Mouse (Mus musculus) skeletal muscle tissue, adult 2 months (tissue): ENCODE data around the gene Man1a.
A peak's percentile ranks its signal among the peaks of the same experiment; 100 is the strongest.

Experiments
- DNase-seq: peaks from one replicate; pipeline ENCODE4 v3.0.0-alpha.2; 2012; ENCODE audit warnings: low read depth, low spot score

Gene Man1a

DNA sequence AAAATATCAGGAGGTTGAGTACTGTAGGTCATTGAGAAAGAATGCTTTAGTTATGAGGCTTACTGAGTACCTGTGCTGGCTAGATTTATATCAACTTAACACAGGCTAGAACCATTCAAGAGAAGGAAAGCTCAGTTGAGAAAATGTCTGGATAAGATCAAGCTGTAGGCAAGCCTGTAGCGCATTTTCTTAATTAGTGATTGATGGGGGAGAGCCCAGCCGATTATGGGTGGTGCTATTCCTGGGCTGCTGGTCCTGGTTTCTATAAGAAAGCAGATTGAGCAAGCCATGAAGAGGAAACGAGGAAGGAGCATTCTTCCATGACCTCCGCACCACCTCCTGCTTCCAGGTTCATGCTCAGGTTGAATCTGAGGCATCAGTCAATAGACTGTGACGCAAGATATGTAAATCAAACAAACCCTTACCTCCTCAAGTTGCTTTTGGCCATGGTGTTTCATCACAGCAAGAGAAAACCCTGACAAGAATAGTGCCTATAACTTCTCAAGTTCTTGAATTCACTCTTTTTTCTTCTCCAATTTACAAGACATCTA is 58.4 kb downstream of the Man1a start:
- DNase-seq: no peak

- DNase-seq: no peak
Observed at GRCm38 (mm10) chr10:54014116-54014758, 62.2 kb downstream of the Man1a start.

GRCm38 (mm10) chr10:54013143-54013791 is 63.1 kb downstream of the Man1a start:
- no peak for DNase-seq

DNA sequence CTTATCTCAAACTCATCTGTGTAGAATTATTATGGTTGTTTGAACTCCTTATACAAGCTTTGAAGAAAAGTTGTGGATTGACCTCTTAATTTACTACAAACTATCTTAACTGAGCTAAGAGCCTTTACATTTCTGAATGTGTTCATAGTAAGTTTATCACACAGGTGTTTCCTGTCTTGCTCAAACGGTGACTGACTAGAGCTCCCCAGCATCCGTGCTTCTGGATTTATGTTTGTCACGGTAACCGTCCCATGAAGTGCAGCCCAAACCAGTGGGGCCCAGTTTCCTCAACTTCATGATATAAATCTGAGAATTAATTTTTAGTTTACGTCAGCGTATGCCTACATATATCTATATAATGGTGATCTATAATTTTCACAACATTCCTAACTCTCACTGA is 67.3 kb downstream of the Man1a start:
- DNase-seq: no peak

- DNase-seq: no peak
Observed at GRCm38 (mm10) chr10:54006868-54007267, 69.5 kb downstream of the Man1a start.

DNA sequence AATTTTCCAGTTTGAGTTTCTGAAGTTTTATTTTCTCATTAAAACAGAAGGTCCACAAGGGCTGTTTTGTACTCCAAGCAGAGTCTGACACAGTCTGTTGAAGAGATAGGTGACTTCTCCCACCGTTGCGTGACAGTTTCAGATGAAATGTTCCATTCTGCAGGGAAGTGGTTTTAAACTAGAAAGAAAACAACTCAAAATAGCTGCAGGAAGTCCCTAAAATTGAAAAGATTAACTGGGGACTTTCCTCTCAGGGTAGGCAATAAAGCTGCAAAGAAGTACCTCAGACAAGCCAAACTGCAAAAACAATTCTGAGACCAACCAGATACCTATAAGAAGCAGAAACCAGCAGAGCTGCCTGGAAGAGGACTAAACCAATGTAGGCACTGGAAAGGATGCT is 70.6 kb downstream of the Man1a start:
- DNase-seq: no peak

DNA sequence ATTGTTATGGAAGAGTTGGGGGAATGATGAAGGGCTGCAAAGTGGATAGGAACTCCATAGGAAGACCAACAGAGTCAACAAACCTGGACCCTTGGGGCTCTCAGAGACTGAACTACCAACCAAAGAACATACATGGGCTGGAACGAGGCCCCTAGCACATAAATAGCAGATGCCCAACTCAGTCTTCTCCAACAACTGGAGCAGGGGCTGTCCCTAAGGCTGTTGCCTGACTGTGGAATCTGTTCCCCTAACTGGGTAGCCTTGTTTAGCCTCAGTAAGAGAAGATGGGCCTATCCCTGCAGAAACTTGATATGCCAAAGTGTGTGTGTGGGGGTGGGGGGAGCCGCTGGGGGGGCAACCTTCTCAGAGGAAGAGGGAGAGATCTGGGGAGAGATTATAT is 73.5 kb downstream of the Man1a start:
- no peak for DNase-seq

GRCm38 (mm10) chr10:53997301-53997700 is 79.1 kb downstream of the Man1a start:
- no peak for DNase-seq

- no peak for DNase-seq
Observed at GRCm38 (mm10) chr10:53996216-53996615, 80.2 kb downstream of the Man1a start.

DNA sequence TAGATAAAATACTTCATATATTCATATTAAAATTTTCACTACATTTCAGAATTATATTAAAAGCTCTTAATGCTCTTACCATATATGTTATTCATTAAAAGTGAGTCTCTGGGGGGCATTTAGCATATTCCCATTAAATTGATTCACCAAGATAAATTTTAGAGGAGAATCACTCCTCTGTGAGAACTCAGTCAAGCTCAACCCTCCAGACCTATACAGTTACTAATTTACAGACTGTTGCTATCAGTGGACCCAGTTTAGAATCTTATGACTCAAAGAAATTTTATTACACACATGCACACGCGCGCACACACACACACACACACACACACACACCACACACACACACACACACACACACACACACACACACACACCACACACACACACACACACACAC is 81.8 kb downstream of the Man1a start:
- DNase-seq: no peak

- DNase-seq: no peak
Observed at GRCm38 (mm10) chr10:53990434-53990833, 86.0 kb downstream of the Man1a start.

GRCm38 (mm10) chr10:53984894-53985293 is 91.5 kb downstream of the Man1a start:
- DNase-seq: no peak

- no peak for DNase-seq
Observed at GRCm38 (mm10) chr10:53984086-53984485, 92.3 kb downstream of the Man1a start.

DNA sequence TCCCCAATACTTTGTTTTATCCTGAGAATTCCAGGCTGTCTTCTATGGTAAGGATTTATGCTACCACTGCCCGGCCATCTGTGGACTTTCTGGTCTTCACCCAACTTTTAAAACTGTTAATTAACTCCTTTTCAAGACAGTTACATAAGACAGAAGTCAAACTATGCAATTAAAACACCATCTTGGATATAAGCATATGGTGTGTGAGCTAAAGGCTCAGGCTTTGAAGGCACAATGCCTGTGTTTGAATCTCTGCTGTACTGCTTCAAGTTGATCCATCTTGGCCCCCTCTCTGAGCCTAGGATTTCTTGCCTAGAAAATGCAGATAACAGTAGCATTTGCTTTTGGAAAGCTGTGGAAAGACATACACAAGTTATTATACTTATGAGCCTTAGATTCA is 97.8 kb downstream of the Man1a start:
- no peak for DNase-seq

- peak; percentile 36 for DNase-seq
Observed at GRCm38 (mm10) chr10:53974180-53974579, 102.2 kb downstream of the Man1a start.

DNA sequence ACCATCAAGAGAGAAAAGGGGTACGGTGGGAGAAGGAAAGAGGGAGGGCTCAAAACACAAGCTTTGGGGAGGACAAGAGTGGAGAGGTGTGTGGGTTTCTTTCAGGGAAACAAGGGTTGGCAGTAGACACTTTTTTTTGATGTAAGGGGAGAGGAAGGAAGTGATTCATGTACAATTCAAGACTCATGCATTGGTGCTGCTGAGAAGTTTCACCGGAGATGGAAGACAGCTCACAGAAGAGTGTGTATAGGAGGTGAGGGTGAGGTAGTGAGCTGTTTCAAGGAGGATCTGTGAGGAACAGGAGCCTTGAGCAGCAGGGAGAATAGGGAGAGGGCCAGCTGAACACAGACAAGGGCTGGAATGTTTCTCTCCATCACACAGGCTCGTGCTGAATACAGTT is 116.7 kb downstream of the Man1a start:
- DNase-seq: no peak

DNA sequence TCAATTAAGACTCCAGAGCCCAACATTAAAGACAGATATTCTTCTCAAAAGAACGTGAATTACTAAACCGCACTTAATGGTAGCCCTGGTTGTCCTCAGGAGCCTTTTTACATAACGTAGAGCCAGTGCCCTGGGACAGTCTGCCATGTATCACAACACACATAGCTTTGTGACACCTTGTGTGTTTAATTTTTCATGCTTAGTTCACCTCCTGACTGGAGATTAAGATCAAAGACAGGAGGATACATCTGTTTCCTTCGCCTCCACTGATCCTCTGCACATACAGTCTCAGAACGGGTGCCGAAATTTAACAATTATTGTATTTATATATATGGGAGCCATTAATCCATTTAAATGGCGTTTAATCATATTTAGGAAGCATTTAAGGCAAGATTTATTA is 134.8 kb downstream of the Man1a start:
- DNase-seq: no peak

- no peak for DNase-seq
Observed at GRCm38 (mm10) chr10:53938199-53938598, 138.2 kb downstream of the Man1a start.

DNA sequence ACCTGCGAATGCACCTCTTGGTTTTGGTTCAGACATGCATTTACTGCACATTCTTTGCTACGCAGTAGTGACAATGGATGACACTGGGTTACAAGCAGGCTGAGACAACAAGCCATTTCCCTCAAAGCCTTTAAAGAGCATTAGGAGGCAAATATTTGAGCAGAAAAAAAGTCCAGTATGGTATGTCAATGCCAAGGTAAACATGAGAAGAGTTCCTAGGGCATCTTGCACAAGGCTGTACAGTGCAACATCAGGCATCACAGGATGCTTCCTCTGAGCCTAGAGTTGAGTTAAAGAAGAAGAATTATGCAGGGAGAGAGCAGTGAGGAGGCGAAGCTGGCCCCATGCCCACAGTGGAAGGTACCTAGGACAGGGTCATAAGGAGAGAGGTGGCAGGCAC is 140.3 kb downstream of the Man1a start:
- DNase-seq: no peak

GRCm38 (mm10) chr10:53929722-53930500 is 146.5 kb downstream of the Man1a start:
- DNase-seq: no peak

- DNase-seq: peak; percentile 20
Observed at GRCm38 (mm10) chr10:53927904-53928303, 148.5 kb downstream of the Man1a start.

DNA sequence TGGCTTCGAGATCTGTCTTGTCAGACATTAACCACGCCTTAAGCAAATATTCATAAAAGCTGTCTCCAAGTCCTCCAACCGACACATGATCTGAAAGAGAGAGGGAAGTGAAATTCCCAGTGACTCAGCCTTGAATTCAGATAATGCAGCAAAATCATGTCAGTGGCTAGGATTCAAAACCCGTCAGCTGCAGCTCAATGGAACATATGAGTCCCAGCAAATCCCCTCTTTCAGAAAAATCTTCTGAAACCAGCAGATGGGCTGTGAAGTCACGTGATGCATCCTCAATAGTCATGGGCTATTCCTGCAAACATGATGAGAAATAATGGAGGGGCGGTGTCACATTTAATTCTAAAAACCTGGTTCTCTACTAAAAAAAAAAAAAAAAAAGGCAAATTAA is 151.0 kb downstream of the Man1a start:
- peak; percentile 13 for DNase-seq

DNA sequence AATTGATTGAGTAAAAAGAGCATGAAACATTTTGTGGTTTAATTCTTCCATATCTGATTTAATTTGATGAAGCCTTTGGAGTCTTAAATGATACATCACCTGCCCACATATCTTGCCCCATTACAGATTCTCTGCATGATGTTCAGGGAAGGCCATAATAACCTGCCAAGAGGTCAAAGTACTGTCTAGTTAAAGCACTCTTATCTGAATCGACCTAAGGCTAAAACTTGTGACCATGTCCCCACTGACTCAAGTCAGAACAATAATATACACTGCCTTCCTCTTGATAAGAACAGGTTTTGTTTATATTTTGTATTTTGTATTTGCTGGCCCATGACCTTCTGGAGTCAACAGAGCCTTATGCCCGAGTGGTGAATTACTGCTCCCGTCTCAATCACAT is 154.2 kb downstream of the Man1a start:
- no peak for DNase-seq
